Mouse (Mus musculus) forebrain, embryonic 11.5 days (tissue): Measurements from ENCODE around the gene Vopp1. TPM values are rescaled to one million over a fixed set of nuclear protein-coding genes. Genes with fewer than 3 reads are reported as not detected.
"Not testable (repeated sequence)": the region's sequence is repeated elsewhere in the genome, so short reads cannot be mapped to it uniquely, and the experiment has no call there.

ENCODE experiments used
- ATAC-seq: fragments of 200-750 bp; cut with Nextera tagmentation; replicated peaks from 2 replicates; pipeline ENCODE4 v1.8.0; 2017; ENCODE audit warnings: moderate TSS enrichment; ENCODE audit not compliant: low FRiP score
- DNase-seq: peaks from one replicate; pipeline ENCODE4 v3.0.0-alpha.2; 2017; ENCODE audit warnings: low spot score
- H3K27ac ChIP-seq: fragments of 300-500 bp; sonication (generic); 2 replicates; pipeline ENCODE4 v1.5.1; 2014; ENCODE audit warnings: low read depth, low read length
- H3K27me3 ChIP-seq: fragments of 300-500 bp; sonication (generic); 2 replicates; pipeline ENCODE4 v1.6.1; 2014; ENCODE audit warnings: mild to moderate bottlenecking, low read length, mixed read lengths; ENCODE audit not compliant: control insufficient read depth, insufficient read depth
- H3K36me3 ChIP-seq: fragments of 300-500 bp; sonication (generic); 2 replicates; pipeline ENCODE4 v1.6.1; 2014; ENCODE audit warnings: mild to moderate bottlenecking, low read length, moderate library complexity, mixed read lengths; ENCODE audit not compliant: control insufficient read depth, insufficient read depth
- H3K4me1 ChIP-seq: fragments of 300-500 bp; sonication (generic); replicated peaks from 2 replicates; pipeline ENCODE4 v1.6.1; 2014; ENCODE audit warnings: low read length, mixed read lengths; ENCODE audit not compliant: control insufficient read depth, insufficient read depth
- H3K4me2 ChIP-seq: fragments of 300-500 bp; sonication (generic); 2 replicates; pipeline ENCODE4 v1.6.1; 2014; ENCODE audit warnings: low read depth, mild to moderate bottlenecking, low read length, moderate library complexity, mixed read lengths; ENCODE audit not compliant: severe bottlenecking
- H3K4me3 ChIP-seq: fragments of 300-500 bp; sonication (generic); 2 replicates; pipeline ENCODE4 v1.5.1; 2014; ENCODE audit warnings: low read depth, low read length
- H3K9ac ChIP-seq: fragments of 300-500 bp; sonication (generic); 2 replicates; pipeline ENCODE4 v1.6.1; 2014; ENCODE audit warnings: low read length
- H3K9me3 ChIP-seq: fragments of 300-500 bp; sonication (generic); 2 replicates; pipeline ENCODE4 v1.6.1; 2016; ENCODE audit warnings: low read length, mixed read lengths; ENCODE audit not compliant: control insufficient read depth
- WGBS: fragments of 180-500 bp; shearing (Covaris S2); extraction: QIAGEN DNeasy Blood & Tissue Kit; methylation state at CpG from one replicate; pipeline ENCODE4 v1.1.7; 2014; 5-methylcytosine and 5-hydroxymethylcytosine counted together
- polyA plus RNA-seq: library from polyadenylated mRNA; unstranded; fragments of >200 nt; fragmentation: Nextera tagmentation; extraction: Ambion mirVana; gene quantifications from 2 replicates; pipeline ENCODE4 v1.2.1, GENCODE M21; 2014

The Vopp1 gene
- polyA plus RNA-seq, 1 experiment from 2014 or later = 49.2 TPM

- no peaks in the 10 kb centered on the region for H3K36me3 ChIP-seq
- H3K4me1 ChIP-seq = no peaks in the 10 kb centered on the region
- H3K27ac ChIP-seq = no peak overlapping the region
- 64% methylated on average over 3 of the region's 3 CpGs for WGBS
- no peaks in the 10 kb centered on the region for H3K27me3 ChIP-seq
- H3K9ac ChIP-seq = no peak overlapping the region
- ATAC-seq (no peak), DNase-seq (no peak)
- H3K4me2 ChIP-seq = no peak overlapping the region
- H3K9me3 ChIP-seq = no peaks in the 10 kb centered on the region
- no peak overlapping the region for H3K4me3 ChIP-seq
Observed at GRCm38 (mm10) chr6:57795835-57796234, 29.1 kb downstream of the Vopp1 start.

GRCm38 (mm10) chr6:57792821-57793220 lies 32.1 kb downstream of the Vopp1 start:
- H3K9ac ChIP-seq, H3K36me3 ChIP-seq, H3K4me3 ChIP-seq, H3K4me1 ChIP-seq, DNase-seq, ATAC-seq, H3K9me3 ChIP-seq, H3K27ac ChIP-seq, H3K27me3 ChIP-seq, H3K4me2 ChIP-seq: not testable (repeated sequence)
- WGBS = 78% methylated on average over 9 of the region's 9 CpGs

- Histone ChIP-seq H3K4me1 (no peaks in the 10 kb centered on the region), H3K27ac (no peak overlapping the region), H3K9ac (no peak overlapping the region), H3K9me3 (no peaks in the 10 kb centered on the region), H3K4me3 (no peak overlapping the region), H3K27me3 (no peaks in the 10 kb centered on the region), H3K4me2 (no peak overlapping the region), H3K36me3 (no peaks in the 10 kb centered on the region)
- ATAC-seq (no peak), DNase-seq (no peak)
- WGBS = 91% methylated on average over 4 of the region's 4 CpGs
Observed at GRCm38 (mm10) chr6:57790542-57790941, 34.4 kb downstream of the Vopp1 start.

- Histone ChIP-seq H3K4me3 (no peak overlapping the region), H3K36me3 (no peaks in the 10 kb centered on the region), H3K27me3 (no peaks in the 10 kb centered on the region), H3K27ac (no peak overlapping the region), H3K9me3 (no peaks in the 10 kb centered on the region), H3K4me1 (no peaks in the 10 kb centered on the region), H3K4me2 (no peak overlapping the region), H3K9ac (no peak overlapping the region)
- 97% methylated on average over 6 of the region's 6 CpGs for WGBS
- ATAC-seq (no peak), DNase-seq (no peak)
Observed at GRCm38 (mm10) chr6:57787376-57787775, 37.6 kb downstream of the Vopp1 start.

- no peak for DNase-seq
- Histone ChIP-seq H3K27ac (no peak overlapping the region), H3K36me3 (no peaks in the 10 kb centered on the region), H3K4me2 (no peak overlapping the region), H3K9ac (no peak overlapping the region), H3K4me1 (no peaks in the 10 kb centered on the region), H3K4me3 (no peak overlapping the region), H3K27me3 (no peaks in the 10 kb centered on the region), H3K9me3 (no peaks in the 10 kb centered on the region)
- WGBS = 90% methylated on average over 1 of the region's 1 CpGs
- no peak for ATAC-seq
Observed at GRCm38 (mm10) chr6:57784251-57784650, 40.7 kb downstream of the Vopp1 start.

- no peak for DNase-seq
- H3K9me3 ChIP-seq = no peaks in the 10 kb centered on the region
- no peaks in the 10 kb centered on the region for H3K27me3 ChIP-seq
- H3K4me3 ChIP-seq = no peak overlapping the region
- H3K36me3 ChIP-seq = no peaks in the 10 kb centered on the region
- no peak overlapping the region for H3K9ac ChIP-seq
- no peak for ATAC-seq
- H3K27ac ChIP-seq = no peak overlapping the region
- no peaks in the 10 kb centered on the region for H3K4me1 ChIP-seq
- H3K4me2 ChIP-seq = no peak overlapping the region
- WGBS = 92% methylated on average over 1 of the region's 1 CpGs
Observed at GRCm38 (mm10) chr6:57782658-57783057, 42.3 kb downstream of the Vopp1 start.

GRCm38 (mm10) chr6:57780359-57780758 lies 44.6 kb downstream of the Vopp1 start:
- no peaks in the 10 kb centered on the region for H3K27me3 ChIP-seq
- no peak for ATAC-seq
- DNase-seq = no peak
- H3K4me1 ChIP-seq = no peaks in the 10 kb centered on the region
- WGBS = 95% methylated on average over 3 of the region's 3 CpGs
- H3K27ac ChIP-seq = no peak overlapping the region
- no peak overlapping the region for H3K4me3 ChIP-seq
- H3K4me2 ChIP-seq = no peak overlapping the region
- H3K36me3 ChIP-seq = no peaks in the 10 kb centered on the region
- no peaks in the 10 kb centered on the region; the same call in 1 of the 2 replicates for H3K9me3 ChIP-seq
- H3K9ac ChIP-seq = no peak overlapping the region

- 95% methylated on average over 1 of the region's 1 CpGs for WGBS
- Histone ChIP-seq H3K4me2 (no peak overlapping the region), H3K36me3 (no peaks in the 10 kb centered on the region; the same call in 1 of the 2 replicates), H3K4me3 (no peak overlapping the region), H3K27ac (no peak overlapping the region), H3K4me1 (no peaks in the 10 kb centered on the region), H3K27me3 (no peaks in the 10 kb centered on the region), H3K9me3 (no peaks in the 10 kb centered on the region; the same call in 1 of the 2 replicates), H3K9ac (no peak overlapping the region)
- DNase-seq (no peak), ATAC-seq (no peak)
Observed at GRCm38 (mm10) chr6:57773792-57774191, 51.2 kb downstream of the Vopp1 start.

- Histone ChIP-seq H3K27ac (no peak overlapping the region), H3K4me2 (no peak overlapping the region), H3K9ac (no peak overlapping the region), H3K4me1 (no peaks in the 10 kb centered on the region), H3K36me3 (no peaks in the 10 kb centered on the region; the same call in 1 of the 2 replicates), H3K27me3 (no peaks in the 10 kb centered on the region), H3K9me3 (no peaks in the 10 kb centered on the region), H3K4me3 (no peak overlapping the region)
- DNase-seq = no peak
- ATAC-seq = no peak
- WGBS = 85% methylated on average over 1 of the region's 1 CpGs
Observed at GRCm38 (mm10) chr6:57770467-57771190, 54.3 kb downstream of the Vopp1 start.
